Mouse (Mus musculus) limb, embryonic 12.5 days (tissue): ENCODE measurements around the gene Rap1gap2. TPM values are rescaled to one million over a fixed set of nuclear protein-coding genes. Genes with fewer than 3 reads are reported as not detected.
A peak's percentile ranks its signal among the peaks of the same experiment; 100 is the strongest.

Experiments
- ATAC-seq: fragments of 200-750 bp; cut with Nextera tagmentation; 2 replicates; pipeline ENCODE4 v1.8.0; 2017; ENCODE audit warnings: low read depth, moderate TSS enrichment; ENCODE audit not compliant: insufficient number of reproducible peaks, insufficient read depth, low FRiP score, low TSS enrichment
- H3K27ac ChIP-seq: fragments of 300-500 bp; sonication (generic); 2 replicates; pipeline ENCODE4 v1.5.1; 2016; ENCODE audit warnings: mild to moderate bottlenecking, moderate library complexity
- H3K27me3 ChIP-seq: fragments of 300-500 bp; sonication (generic); 2 replicates; pipeline ENCODE4 v1.6.1; 2016; ENCODE audit warnings: mild to moderate bottlenecking, moderate library complexity
- H3K36me3 ChIP-seq: fragments of 300-500 bp; sonication (generic); 2 replicates; pipeline ENCODE4 v1.6.1; 2016; ENCODE audit warnings: mild to moderate bottlenecking, moderate library complexity
- H3K4me1 ChIP-seq: fragments of 300-500 bp; sonication (generic); replicated peaks from 2 replicates; pipeline ENCODE4 v1.6.1; 2016
- H3K4me2 ChIP-seq: fragments of 300-500 bp; sonication (generic); 2 replicates; pipeline ENCODE4 v1.6.1; 2016; ENCODE audit warnings: mild to moderate bottlenecking, moderate library complexity
- H3K4me3 ChIP-seq: fragments of 300-500 bp; sonication (generic); replicated peaks from 2 replicates; pipeline ENCODE4 v1.5.1; 2016; ENCODE audit warnings: mild to moderate bottlenecking
- H3K9ac ChIP-seq: fragments of 300-500 bp; sonication (generic); replicated peaks from 2 replicates; pipeline ENCODE4 v1.6.1; 2016; ENCODE audit warnings: mild to moderate bottlenecking, moderate library complexity
- H3K9me3 ChIP-seq: fragments of 300-500 bp; sonication (generic); 2 replicates; pipeline ENCODE4 v1.6.1; 2016; ENCODE audit warnings: mild to moderate bottlenecking, moderate library complexity
- WGBS: fragments of 180-500 bp; shearing (Covaris S2); methylation state at CpG from one replicate; pipeline ENCODE4 v1.1.7; 2016; 5-methylcytosine and 5-hydroxymethylcytosine counted together
- polyA plus RNA-seq: library from polyadenylated mRNA; unstranded; fragments of >200 nt; fragmentation: Nextera tagmentation; extraction: Ambion mirVana; gene quantifications from 2 replicates; pipeline ENCODE4 v1.2.1, GENCODE M21; 2016

Gene Rap1gap2
- polyA plus RNA-seq, 1 experiment from 2014 or later = 1.1 TPM

DNA sequence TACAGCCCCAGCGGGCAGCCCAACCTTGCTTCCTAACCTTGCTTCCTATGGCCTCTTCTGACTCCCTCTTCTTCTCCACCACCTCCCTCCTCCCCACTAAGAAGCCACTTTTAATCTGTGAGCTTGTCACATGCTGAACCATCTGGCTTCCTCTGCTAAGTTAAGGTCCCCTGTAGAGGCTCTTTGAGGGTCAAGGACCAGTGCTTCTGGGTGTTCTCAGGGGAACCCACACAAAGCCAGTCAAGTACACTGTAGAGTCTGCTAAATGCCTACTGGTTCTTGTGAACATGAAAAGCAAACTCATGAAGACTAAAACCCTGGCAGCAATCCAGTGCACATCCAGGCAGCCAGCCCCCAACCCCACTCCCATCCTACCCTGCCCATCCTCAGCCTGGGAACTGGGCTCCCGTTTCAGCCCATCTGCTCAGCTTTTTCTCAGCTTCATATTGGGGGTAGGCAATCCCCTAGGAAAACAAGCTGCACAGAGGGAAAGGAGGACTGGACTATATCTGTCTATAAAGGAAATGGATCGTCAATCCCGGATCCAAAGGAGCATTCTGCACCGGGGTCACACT lies 130.9 kb downstream of the Rap1gap2 start:
- Histone ChIP-seq H3K4me1 (no peaks in the 10 kb centered on the region), H3K4me3 (no peak overlapping the region), H3K9me3 (no peaks in the 10 kb centered on the region), H3K27me3 (no peaks in the 10 kb centered on the region), H3K4me2 (no peak overlapping the region), H3K27ac (no peak overlapping the region), H3K9ac (no peak overlapping the region), H3K36me3 (no peaks in the 10 kb centered on the region)
- 88% methylated on average over 5 of the region's 5 CpGs for WGBS
- ATAC-seq = no peak

DNA sequence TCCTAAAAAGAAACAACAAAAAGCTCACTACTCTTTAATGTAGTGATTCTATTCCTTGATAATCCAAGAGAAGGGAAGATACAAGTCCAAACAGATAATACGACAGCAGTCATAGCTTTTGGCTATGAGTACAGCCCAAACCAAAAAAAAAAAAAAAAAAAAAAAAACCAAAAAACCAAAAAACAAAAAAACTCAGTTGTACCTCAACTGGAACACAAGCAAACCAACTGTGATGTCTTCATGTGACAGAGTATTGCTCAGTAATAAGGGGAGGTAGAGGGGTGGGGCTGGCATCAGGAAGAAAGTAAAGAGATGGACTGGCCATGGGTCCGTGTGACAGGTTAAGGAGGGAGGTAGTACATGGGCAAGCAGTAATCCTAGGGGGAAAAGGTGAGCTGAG lies 131.8 kb downstream of the Rap1gap2 start:
- no peak overlapping the region for H3K4me3 ChIP-seq
- 85% methylated on average over 2 of the region's 2 CpGs for WGBS
- no peaks in the 10 kb centered on the region for H3K36me3 ChIP-seq
- H3K4me2 ChIP-seq = no peak overlapping the region
- no peak overlapping the region for H3K27ac ChIP-seq
- no peak for ATAC-seq
- no peaks in the 10 kb centered on the region for H3K9me3 ChIP-seq
- H3K9ac ChIP-seq = no peak overlapping the region
- H3K4me1 ChIP-seq = no peaks in the 10 kb centered on the region
- no peaks in the 10 kb centered on the region for H3K27me3 ChIP-seq

DNA sequence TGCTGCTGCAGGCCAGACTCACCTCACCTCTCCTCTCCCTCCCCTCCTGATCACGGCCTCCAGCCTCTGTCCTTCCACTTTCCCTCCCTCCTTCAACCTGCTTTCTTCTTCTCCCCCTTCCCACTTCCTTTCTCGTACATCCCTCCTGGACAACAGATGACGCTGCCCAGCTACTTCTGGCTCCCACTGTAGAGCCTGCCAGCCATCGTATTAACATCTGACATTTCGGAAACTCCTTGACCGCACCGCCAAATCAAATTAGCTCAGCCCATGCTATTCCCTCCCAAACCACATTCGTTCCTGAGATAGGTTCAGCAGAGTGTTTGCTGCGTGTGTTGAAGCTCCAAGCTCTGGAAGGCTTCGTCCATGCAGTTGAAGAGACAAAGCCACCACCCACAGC lies 138.0 kb downstream of the Rap1gap2 start:
- WGBS = 83% methylated on average over 10 of the region's 10 CpGs
- Histone ChIP-seq H3K4me1 (no peaks in the 10 kb centered on the region), H3K4me2 (no peak overlapping the region), H3K9me3 (no peaks in the 10 kb centered on the region), H3K27me3 (no peaks in the 10 kb centered on the region), H3K36me3 (no peaks in the 10 kb centered on the region), H3K27ac (no peak overlapping the region), H3K9ac (no peak overlapping the region), H3K4me3 (no peak overlapping the region)
- no peak for ATAC-seq

DNA sequence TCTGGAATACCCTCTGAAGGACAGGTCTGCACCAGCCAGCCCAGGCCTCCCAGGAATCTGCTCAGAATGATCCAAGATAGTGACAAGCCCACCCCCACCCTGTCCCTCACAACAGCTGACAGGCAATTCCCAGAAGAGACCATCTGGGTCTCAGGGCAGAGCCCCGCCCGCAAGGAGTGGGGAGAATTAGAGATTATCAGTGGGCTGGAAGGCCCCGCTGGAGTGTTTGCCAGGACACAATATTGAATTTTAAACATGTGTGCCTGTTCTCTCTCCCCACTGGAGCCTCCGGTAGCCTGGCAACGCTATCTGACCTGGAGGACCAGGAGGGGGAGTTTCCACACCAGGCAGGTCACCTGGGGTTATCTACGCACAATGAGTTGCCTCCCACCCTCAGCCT lies 142.5 kb downstream of the Rap1gap2 start:
- Histone ChIP-seq H3K4me3 (no peak overlapping the region), H3K9ac (no peak overlapping the region), H3K36me3 (no peaks in the 10 kb centered on the region), H3K4me1 (no peaks in the 10 kb centered on the region), H3K27ac (no peak overlapping the region), H3K4me2 (no peak overlapping the region), H3K27me3 (no peaks in the 10 kb centered on the region), H3K9me3 (no peaks in the 10 kb centered on the region)
- no peak for ATAC-seq
- WGBS = 45% methylated on average over 6 of the region's 6 CpGs

DNA sequence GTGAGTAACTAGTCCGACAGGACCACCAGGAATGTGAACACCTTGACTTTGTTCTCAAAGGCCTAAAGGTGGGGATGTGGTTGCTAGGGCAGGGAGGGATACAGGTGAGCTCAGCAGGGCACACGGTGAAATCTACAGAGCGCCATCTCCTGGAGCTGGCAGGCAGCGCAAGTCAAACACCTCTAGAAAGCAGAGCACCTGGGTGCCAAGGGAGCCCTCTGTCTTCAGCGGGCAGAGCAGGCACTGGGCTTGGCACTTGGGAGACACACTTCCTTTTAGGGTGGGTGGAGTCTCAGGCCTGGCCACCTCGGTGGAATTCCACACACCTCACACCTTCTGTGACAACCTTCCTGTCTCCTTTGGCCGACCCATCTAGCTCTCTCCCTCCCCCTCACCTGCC lies 145.0 kb downstream of the Rap1gap2 start:
- H3K4me3 ChIP-seq = no peak overlapping the region
- no peak overlapping the region for H3K4me2 ChIP-seq
- H3K27ac ChIP-seq = no peak overlapping the region
- no peaks in the 10 kb centered on the region for H3K4me1 ChIP-seq
- no peak overlapping the region for H3K9ac ChIP-seq
- no peaks in the 10 kb centered on the region for H3K36me3 ChIP-seq
- no peaks in the 10 kb centered on the region for H3K27me3 ChIP-seq
- 34% methylated on average over 7 of the region's 7 CpGs for WGBS
- ATAC-seq = no peak; the same call in 1 of the 2 replicates
- no peaks in the 10 kb centered on the region for H3K9me3 ChIP-seq

DNA sequence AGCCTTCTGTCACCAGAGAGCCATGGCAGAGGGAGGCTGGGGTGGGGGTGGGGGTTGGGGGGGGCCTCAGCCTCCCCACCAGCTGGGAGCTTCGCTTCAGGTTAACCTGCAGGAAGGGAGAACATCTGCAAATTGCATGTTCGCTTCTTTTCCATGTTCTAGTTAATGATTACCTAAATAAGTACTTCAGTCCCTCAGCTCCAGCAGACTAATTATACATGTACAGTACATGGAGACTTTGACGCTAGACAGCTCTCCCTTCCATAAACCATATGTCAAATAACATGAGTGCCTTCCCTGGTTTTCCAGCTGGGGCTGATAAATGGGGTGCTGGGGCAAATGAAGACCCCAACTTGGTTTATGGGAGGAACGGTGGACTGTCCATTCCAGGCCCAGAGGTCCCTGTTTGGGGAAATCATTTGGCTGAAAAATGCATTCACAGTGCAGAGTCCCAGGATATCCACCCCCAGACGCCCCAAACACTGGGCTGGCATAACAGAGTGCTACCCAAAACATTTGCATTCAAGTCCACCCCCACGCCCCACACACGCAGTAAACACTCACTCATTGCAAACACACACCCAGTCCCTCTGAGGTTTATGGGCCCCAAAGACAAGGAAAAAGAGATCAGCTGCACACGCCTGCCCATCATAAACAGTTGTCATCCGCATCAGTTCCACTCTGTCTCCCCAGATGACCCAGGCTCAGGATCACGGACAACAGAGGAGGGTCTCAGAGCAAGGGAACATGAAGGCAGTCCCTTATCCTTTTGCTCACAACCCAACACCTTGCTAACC lies 146.3 kb downstream of the Rap1gap2 start:
- Histone ChIP-seq H3K4me3 (no peak overlapping the region), H3K9ac (no peak overlapping the region), H3K27me3 (no peaks in the 10 kb centered on the region), H3K27ac (no peak overlapping the region), H3K4me1 (no peaks in the 10 kb centered on the region), H3K36me3 (no peaks in the 10 kb centered on the region), H3K4me2 (no peak overlapping the region), H3K9me3 (no peaks in the 10 kb centered on the region)
- WGBS = 61% methylated on average over 10 of the region's 10 CpGs
- no peak for ATAC-seq

DNA sequence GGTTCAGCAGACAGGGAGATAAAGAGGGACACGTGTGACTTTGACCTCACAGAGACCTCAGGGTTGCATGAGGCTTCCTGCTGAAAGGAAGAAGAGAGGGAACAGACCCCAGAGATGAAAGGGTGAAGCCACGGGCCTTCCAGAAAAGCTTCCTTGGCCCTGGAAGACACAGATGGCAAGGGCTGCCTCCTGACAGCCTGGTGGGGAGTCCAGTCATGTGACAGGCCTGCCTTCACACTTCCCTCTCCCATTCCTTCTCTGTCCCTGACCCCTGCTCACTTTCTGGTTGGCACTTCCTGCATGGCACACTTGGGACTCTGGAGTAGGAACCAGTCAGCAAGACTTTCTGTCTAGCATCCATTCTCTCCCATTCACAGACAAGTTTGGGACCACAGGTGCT lies 148.1 kb downstream of the Rap1gap2 start:
- no peak overlapping the region for H3K4me2 ChIP-seq

DNA sequence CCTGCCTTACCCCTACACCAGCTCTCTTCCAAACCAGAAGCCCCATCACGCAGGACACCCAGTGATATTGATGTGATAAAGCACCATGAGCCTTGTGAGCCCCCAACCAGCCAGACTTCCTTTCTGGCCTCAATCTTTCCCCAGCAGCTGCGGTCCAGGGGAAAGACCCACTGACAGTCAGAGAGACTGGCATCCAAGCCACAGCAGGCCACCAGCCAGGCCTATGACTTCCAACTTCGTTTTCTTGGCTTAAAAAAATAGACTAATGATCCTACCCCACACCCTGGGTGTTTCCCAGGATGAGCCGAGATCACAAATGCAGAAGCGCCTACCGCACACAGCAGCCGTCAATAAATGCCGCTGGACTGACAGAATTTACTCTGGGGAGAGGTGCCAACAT lies 151.1 kb downstream of the Rap1gap2 start:
- H3K27ac ChIP-seq = no peak overlapping the region
- H3K36me3 ChIP-seq = no peaks in the 10 kb centered on the region
- H3K27me3 ChIP-seq = no peaks in the 10 kb centered on the region
- no peaks in the 10 kb centered on the region for H3K9me3 ChIP-seq
- ATAC-seq = no peak
- peaks cover 3% of the 10 kb centered on the region; the same call in 1 of the 2 replicates for H3K4me1 ChIP-seq
- 84% methylated on average over 8 of the region's 8 CpGs for WGBS
- no peak overlapping the region for H3K4me3 ChIP-seq
- H3K4me2 ChIP-seq = no peak overlapping the region
- H3K9ac ChIP-seq = no peak overlapping the region

More for the DNA sequence above, 148.1 kb downstream of the Rap1gap2 start:
- Histone ChIP-seq H3K36me3 (no peaks in the 10 kb centered on the region), H3K4me3 (no peak overlapping the region), H3K27ac (no peak overlapping the region), H3K9ac (no peak overlapping the region), H3K4me1 (peaks cover 3% of the 10 kb centered on the region; the same call in 1 of the 2 replicates), H3K9me3 (no peaks in the 10 kb centered on the region), H3K27me3 (no peaks in the 10 kb centered on the region)
- WGBS = 43% methylated on average over 2 of the region's 2 CpGs
- no peak for ATAC-seq

DNA sequence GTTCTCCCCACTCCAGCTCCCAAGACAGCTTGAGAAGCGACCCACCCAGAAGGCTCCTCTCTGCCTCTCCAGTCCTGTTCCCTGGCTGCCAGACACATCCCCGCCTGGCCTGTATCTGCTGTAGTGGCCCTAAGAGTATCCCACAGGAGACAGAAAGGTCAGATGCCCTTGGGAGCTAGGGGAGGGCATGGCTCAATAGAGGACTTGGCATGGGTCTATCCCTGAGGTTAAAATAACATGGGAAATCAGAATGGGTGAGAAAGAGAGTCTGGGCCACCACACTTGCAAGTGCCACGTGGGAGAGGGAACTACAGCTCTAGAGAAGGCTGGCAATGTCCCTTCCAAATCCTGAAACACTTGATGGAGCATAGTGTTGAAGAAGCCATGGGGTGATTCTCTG lies 152.3 kb downstream of the Rap1gap2 start:
- H3K9me3 ChIP-seq = no peaks in the 10 kb centered on the region
- no peak for ATAC-seq
- no peak overlapping the region for H3K4me3 ChIP-seq
- no peaks in the 10 kb centered on the region for H3K27me3 ChIP-seq
- whole genome bisulfite sequencing = 77% methylated on average over 3 of the region's 3 CpGs
- no peak overlapping the region for H3K9ac ChIP-seq
- no peak overlapping the region for H3K4me2 ChIP-seq
- peaks cover 3% of the 10 kb centered on the region; the same call in 1 of the 2 replicates for H3K4me1 ChIP-seq
- no peak overlapping the region for H3K27ac ChIP-seq
- no peaks in the 10 kb centered on the region for H3K36me3 ChIP-seq

DNA sequence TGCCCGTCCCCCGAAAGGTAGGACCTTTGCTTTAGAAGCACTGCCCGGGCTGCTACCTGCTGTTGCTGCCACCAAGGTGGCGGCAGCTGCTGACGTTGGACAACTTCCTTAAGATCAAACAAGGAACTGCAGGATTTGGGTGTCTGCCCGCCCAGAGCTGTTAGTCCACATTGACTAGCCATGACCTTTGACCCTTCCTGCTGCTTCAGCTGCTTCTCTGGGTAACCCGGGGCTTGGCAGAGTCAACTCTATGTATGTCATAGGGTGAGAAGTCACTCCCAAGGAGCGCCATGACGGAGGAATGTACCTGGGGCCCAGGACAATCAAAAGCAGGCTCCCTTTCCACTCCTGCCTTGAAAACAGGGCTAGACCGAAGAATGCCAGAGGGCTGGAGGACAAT lies 153.5 kb downstream of the Rap1gap2 start:
- Histone ChIP-seq H3K9ac (no peak overlapping the region), H3K36me3 (no peaks in the 10 kb centered on the region), H3K4me1 (peaks cover 10% of the 10 kb centered on the region), H3K27me3 (no peaks in the 10 kb centered on the region), H3K4me3 (no peak overlapping the region), H3K4me2 (no peak overlapping the region), H3K9me3 (no peaks in the 10 kb centered on the region), H3K27ac (no peak overlapping the region)
- 65% methylated on average over 10 of the region's 10 CpGs for WGBS
- ATAC-seq = no peak

DNA sequence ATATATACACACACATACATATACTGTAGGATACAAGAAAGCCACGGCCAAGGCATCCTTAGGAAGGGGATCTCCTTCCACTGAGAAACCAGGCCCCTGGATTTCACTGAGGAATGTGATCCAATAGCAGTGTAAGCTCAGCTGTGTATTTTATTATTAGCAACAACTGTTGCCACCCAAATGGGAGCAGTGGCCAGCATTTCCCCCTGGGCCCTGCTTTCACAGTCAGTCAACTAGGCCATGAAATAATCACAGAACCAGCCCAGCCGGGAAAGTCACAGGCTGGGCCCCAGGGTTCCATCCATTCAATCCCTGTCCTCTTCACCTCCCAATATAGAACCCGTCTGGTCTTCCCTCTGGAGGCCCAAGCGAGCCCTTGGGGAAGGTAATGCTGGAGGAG lies 162.2 kb downstream of the Rap1gap2 start:
- Histone ChIP-seq H3K36me3 (no peaks in the 10 kb centered on the region), H3K27ac (0 out of 2 replicates have a peak overlapping the region, but pooled peaks have one; percentile 7), H3K9me3 (no peaks in the 10 kb centered on the region), H3K4me3 (no peak overlapping the region), H3K9ac (no peak overlapping the region), H3K27me3 (no peaks in the 10 kb centered on the region), H3K4me2 (no peak overlapping the region), H3K4me1 (peaks cover 8% of the 10 kb centered on the region)
- ATAC-seq = no peak
- 48% methylated on average over 4 of the region's 4 CpGs for WGBS
